Mouse (Mus musculus): ENCODE measurements around the gene Cnp. TPM values are rescaled to one million over a fixed set of nuclear protein-coding genes. Genes with fewer than 3 reads are reported as not detected.
A peak's percentile ranks its signal among the peaks of the same experiment; 100 is the strongest.
"Not testable (repeated sequence)": the region's sequence is repeated elsewhere in the genome, so short reads cannot be mapped to it uniquely, and the experiment has no call there.

The Cnp gene
- polyA plus RNA-seq, 1 experiment from 2014 or later = 19.4 TPM

- H3K27me3 ChIP-seq = no peaks in the 10 kb centered on the region
- 88% methylated on average over 5 of the region's 5 CpGs for WGBS
- no peaks in the 10 kb centered on the region for H3K36me3 ChIP-seq (replicated peaks)
- H3K27ac ChIP-seq = no peak overlapping the region
- no peak for ATAC-seq (ENCODE audit: low FRiP score)
- no peaks in the 10 kb centered on the region for H3K9me3 ChIP-seq
- no peak overlapping the region for H3K9ac ChIP-seq
- H3K4me2 ChIP-seq = no peak overlapping the region
- peaks cover 21% of the 10 kb centered on the region for H3K4me1 ChIP-seq
- H3K4me3 ChIP-seq (replicated peaks) = no peak overlapping the region
These were observed 41.6 kb downstream of the Cnp start for GRCm38 (mm10) chr11:100616332-100616731.

DNA sequence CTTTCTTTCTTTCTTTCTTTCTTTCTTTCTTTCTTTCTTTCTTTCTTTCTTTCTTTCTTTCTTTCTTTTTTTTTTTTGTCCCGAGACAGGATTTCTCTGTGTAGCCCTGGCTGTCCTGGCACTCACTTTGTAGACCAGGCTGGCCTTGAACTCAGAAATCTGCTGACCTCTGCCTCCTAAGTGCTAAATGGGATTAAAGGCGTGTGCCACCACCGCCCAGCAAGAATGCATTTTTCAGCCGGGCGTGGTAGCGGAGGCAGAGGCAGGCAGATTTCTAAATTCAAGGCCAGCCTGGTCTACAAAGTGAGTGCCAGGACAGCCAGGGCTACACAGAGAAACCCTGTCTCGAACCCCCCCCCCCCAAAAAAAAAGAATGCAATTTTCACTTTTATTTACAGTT lies 42.1 kb downstream of the Cnp start:
- not testable (repeated sequence) for H3K27me3 ChIP-seq; H3K4me2 ChIP-seq; H3K9me3 ChIP-seq; H3K9ac ChIP-seq; H3K27ac ChIP-seq; H3K4me3 ChIP-seq (replicated peaks); H3K36me3 ChIP-seq (replicated peaks); ATAC-seq (ENCODE audit: low FRiP score)
- peaks cover 21% of the 10 kb centered on the region for H3K4me1 ChIP-seq
- WGBS = 96% methylated on average over 7 of the region's 7 CpGs

DNA sequence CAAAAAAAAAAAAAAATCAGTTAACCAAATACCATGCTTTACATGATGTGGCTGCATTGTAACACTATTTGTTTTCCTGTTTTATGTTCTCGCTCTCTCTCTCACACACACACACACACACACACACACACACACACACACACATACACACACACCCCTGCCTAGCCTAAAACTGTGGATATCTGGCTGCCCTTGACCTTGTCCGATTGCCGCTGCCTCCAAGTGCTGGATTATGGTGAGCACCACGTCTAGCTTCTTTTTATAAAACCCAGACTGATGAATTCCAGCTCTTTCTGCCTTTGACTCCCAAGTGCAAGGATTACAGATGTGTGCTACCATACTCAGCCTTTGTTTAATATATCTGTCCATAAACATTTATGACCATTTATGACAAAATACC lies 42.8 kb downstream of the Cnp start:
- H3K27ac ChIP-seq = no peak overlapping the region
- H3K4me1 ChIP-seq = peaks cover 21% of the 10 kb centered on the region
- 90% methylated on average over 4 of the region's 4 CpGs for WGBS
- H3K9ac ChIP-seq = 0 out of 2 replicates have a peak overlapping the region, but pooled peaks have one; percentile 93
- H3K36me3 ChIP-seq (replicated peaks) = no peaks in the 10 kb centered on the region
- 0 out of 2 replicates have a peak overlapping the region, but pooled peaks have one; percentile 7 for H3K4me3 ChIP-seq (replicated peaks)
- ATAC-seq (ENCODE audit: low FRiP score) = no peak
- H3K27me3 ChIP-seq = no peaks in the 10 kb centered on the region
- no peaks in the 10 kb centered on the region for H3K9me3 ChIP-seq
- H3K4me2 ChIP-seq = peak overlapping the region; percentile 78; the same call in 1 of the 2 replicates

DNA sequence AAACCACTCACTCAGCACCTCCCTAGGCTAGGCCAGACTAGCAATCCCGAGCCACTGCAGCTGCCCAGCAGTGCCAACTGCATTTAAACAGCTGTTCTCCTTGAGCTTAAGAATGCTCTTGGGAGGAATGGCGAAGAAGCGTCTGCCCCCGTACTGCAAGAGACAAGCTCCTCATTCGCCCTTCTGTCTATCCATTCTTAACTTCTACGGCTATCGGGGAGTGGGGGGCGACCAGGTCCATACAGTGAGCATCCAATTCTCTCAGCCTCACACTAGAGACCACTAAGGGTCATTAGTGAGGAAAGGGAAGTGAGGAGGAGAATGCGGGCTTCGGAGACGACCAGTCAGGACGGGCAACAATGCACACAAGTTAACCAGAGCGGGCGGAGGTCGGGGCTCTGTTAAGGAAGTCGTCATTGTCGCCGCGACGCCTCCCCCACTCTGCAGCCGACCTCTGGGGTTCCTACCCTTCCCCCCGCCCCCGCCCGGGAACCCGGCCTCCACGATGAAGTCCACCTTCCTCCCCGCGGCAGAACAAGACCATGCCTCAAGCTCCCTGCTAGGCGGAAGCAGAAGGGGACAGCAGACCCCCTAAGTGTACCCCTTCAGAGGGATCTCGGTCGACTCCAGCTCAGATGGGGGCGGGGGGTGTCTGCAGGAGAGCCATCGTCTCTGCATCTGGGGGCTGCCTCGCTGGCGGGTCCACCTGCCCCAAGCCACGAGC lies 44.2 kb downstream of the Cnp start, which contains the start of gene Nkiras2:
Nkiras2 (plus strand) TSS at position 484 of the 724 bp plus-strand sequence.
- peak within 1 kb of the TSS; percentile 94 for H3K4me3 ChIP-seq (replicated peaks)
- H3K4me1 ChIP-seq = peaks cover 30% of the 10 kb centered on the region
- H3K36me3 ChIP-seq (replicated peaks) = no peaks in the 10 kb centered on the region
- H3K4me2 ChIP-seq = peak within 1 kb of the TSS; percentile 78
- H3K27me3 ChIP-seq = no peaks in the 10 kb centered on the region
- no peaks in the 10 kb centered on the region for H3K9me3 ChIP-seq
- peak within 1 kb of the TSS; percentile 92 for H3K27ac ChIP-seq
- H3K9ac ChIP-seq = peak within 1 kb of the TSS; percentile 93
- 0% methylated on average over 36 of the region's 36 CpGs for WGBS
- peak; percentile 61 for ATAC-seq (ENCODE audit: low FRiP score)

GRCm38 (mm10) chr11:100619485-100619975 lies 44.8 kb downstream of the Cnp start:
- peaks cover 36% of the 10 kb centered on the region for H3K4me1 ChIP-seq
- H3K36me3 ChIP-seq (replicated peaks) = no peaks in the 10 kb centered on the region; the same call in 1 of the 2 replicates
- ATAC-seq (ENCODE audit: low FRiP score) = peak; percentile 96
- peak overlapping the region; percentile 93 for H3K9ac ChIP-seq
- under 1% methylated on average over 38 of the region's 40 CpGs for WGBS
- peak overlapping the region; percentile 92 for H3K27ac ChIP-seq
- H3K9me3 ChIP-seq = no peaks in the 10 kb centered on the region
- peak overlapping the region; percentile 94 for H3K4me3 ChIP-seq (replicated peaks)
- no peaks in the 10 kb centered on the region for H3K27me3 ChIP-seq
- peak overlapping the region; percentile 78 for H3K4me2 ChIP-seq

- Histone ChIP-seq H3K9me3 (no peaks in the 10 kb centered on the region), H3K27ac (peak within 1 kb of the TSS; percentile 92), H3K4me2 (peak within 1 kb of the TSS; percentile 78), H3K4me1 (peaks cover 37% of the 10 kb centered on the region), H3K9ac (peak within 1 kb of the TSS; percentile 93), H3K4me3 (replicated peaks) (peak within 1 kb of the TSS; percentile 94), H3K27me3 (no peaks in the 10 kb centered on the region), H3K36me3 (replicated peaks) (peaks cover 4% of the 10 kb centered on the region)
- 4% methylated on average over 11 of the region's 11 CpGs for WGBS
- no peak for ATAC-seq (ENCODE audit: low FRiP score)
These were observed 45.3 kb downstream of the Cnp start, which contains the start of gene Dnajc7 for GRCm38 (mm10) chr11:100619982-100620381. Gene Dnajc7 (minus strand): TSS chr11:100620168.

DNA sequence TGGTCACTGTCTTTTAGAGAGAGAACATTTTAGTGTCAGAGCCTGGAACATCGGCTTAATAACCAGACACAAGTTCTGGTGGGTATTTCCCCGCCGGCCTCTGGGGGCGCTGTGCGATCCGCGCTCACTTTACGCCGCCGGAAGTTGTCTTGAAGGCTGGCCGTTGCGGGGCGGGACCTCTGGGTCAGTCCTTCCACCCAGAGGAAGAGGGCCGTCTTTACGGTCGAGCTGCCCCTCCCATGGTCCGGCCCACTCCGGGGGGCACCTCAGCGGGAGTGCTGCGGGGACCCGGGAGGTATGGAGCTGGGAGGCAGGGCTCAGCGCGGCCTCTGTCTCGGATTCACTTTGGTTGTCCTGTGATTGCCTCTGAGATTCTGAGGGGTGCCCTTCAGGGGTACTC lies 48.0 kb downstream of the Cnp start:
- Histone ChIP-seq H3K9me3 (no peaks in the 10 kb centered on the region), H3K4me3 (replicated peaks) (peak overlapping the region; percentile 70), H3K4me2 (peak overlapping the region; percentile 72), H3K9ac (peak overlapping the region; percentile 80), H3K27ac (peak overlapping the region; percentile 72), H3K36me3 (replicated peaks) (peaks cover 30% of the 10 kb centered on the region), H3K4me1 (peaks cover 33% of the 10 kb centered on the region), H3K27me3 (no peaks in the 10 kb centered on the region)
- ATAC-seq (ENCODE audit: low FRiP score) = peak; percentile 70
- WGBS = under 1% methylated on average over 24 of the region's 24 CpGs

- H3K36me3 ChIP-seq (replicated peaks) = peaks cover 30% of the 10 kb centered on the region
- H3K27me3 ChIP-seq = no peaks in the 10 kb centered on the region
- WGBS = 58% methylated on average over 5 of the region's 5 CpGs
- no peak for ATAC-seq (ENCODE audit: low FRiP score)
- no peaks in the 10 kb centered on the region for H3K9me3 ChIP-seq
- H3K4me3 ChIP-seq (replicated peaks) = peak overlapping the region; percentile 70
- H3K4me1 ChIP-seq = peaks cover 31% of the 10 kb centered on the region
- H3K4me2 ChIP-seq = peak overlapping the region; percentile 72
- peak overlapping the region; percentile 80 for H3K9ac ChIP-seq
- H3K27ac ChIP-seq = no peak overlapping the region
These were observed 49.2 kb downstream of the Cnp start for GRCm38 (mm10) chr11:100623867-100624266.

DNA sequence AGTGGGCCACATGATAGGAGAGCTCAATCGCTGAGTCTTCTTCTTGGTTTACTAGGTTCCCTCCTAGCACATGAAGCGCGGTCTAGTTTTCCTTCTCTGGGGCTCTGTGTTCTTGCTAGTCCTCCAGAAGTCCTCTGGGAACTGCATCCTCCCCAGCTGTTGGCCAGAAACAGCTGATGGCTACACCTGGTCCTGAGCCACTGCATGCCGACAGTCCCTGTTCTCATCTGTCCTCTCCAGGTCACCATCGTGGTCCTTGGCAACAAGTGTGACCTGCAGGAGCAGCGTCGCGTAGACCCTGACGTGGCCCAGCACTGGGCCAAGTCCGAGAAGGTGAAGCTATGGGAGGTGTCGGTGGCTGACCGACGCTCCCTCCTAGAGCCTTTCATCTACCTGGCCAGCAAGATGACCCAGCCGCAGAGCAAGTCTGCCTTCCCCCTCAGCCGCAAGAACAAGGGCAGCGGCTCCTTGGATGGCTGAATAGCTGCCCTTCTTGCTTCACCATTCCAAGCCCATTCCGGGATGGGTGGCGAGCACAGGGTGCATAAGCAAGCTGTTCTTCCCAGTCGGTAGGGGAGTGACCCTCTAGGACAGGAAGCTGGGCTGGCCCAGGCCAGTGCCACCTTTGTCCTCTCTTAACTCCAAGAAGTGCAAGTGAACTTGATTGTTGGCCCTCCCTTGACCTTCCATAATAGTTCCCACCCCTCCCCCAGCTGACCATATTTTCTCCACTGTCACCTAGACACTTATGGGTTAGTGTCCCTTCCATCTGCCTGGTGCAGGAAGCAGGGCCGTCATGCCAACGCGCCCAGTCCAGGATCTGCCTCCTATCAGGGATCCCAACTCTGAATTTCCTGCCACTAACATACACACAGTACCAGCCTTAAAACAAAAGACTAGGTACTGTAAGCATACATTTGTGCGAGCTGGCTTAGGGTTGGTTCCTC lies 51.3 kb downstream of the Cnp start:
- no peaks in the 10 kb centered on the region for H3K27me3 ChIP-seq
- peaks cover 30% of the 10 kb centered on the region for H3K36me3 ChIP-seq (replicated peaks)
- WGBS = 92% methylated on average over 23 of the region's 23 CpGs
- no peak overlapping the region for H3K9ac ChIP-seq
- no peak overlapping the region for H3K4me2 ChIP-seq
- ATAC-seq (ENCODE audit: low FRiP score) = no peak
- H3K9me3 ChIP-seq = no peaks in the 10 kb centered on the region
- H3K4me1 ChIP-seq = peaks cover 29% of the 10 kb centered on the region
- H3K27ac ChIP-seq = no peak overlapping the region
- H3K4me3 ChIP-seq (replicated peaks) = no peak overlapping the region

GRCm38 (mm10) chr11:100626701-100627195 lies 52.0 kb downstream of the Cnp start:
- no peak overlapping the region for H3K4me2 ChIP-seq
- H3K4me3 ChIP-seq (replicated peaks) = no peak overlapping the region
- no peak overlapping the region for H3K27ac ChIP-seq
- no peaks in the 10 kb centered on the region for H3K27me3 ChIP-seq
- H3K36me3 ChIP-seq (replicated peaks) = peaks cover 30% of the 10 kb centered on the region
- H3K9me3 ChIP-seq = no peaks in the 10 kb centered on the region
- H3K4me1 ChIP-seq = peaks cover 29% of the 10 kb centered on the region
- no peak for ATAC-seq (ENCODE audit: low FRiP score)
- no peak overlapping the region for H3K9ac ChIP-seq
- WGBS = 26% methylated on average over 9 of the region's 9 CpGs

GRCm38 (mm10) chr11:100628056-100628455 lies 53.4 kb downstream of the Cnp start:
- Histone ChIP-seq H3K27ac (no peak overlapping the region), H3K9ac (no peak overlapping the region), H3K36me3 (replicated peaks) (peaks cover 30% of the 10 kb centered on the region), H3K4me1 (peaks cover 29% of the 10 kb centered on the region), H3K4me2 (no peak overlapping the region), H3K4me3 (replicated peaks) (no peak overlapping the region), H3K27me3 (no peaks in the 10 kb centered on the region), H3K9me3 (no peaks in the 10 kb centered on the region)
- WGBS = 93% methylated on average over 5 of the region's 5 CpGs
- no peak for ATAC-seq (ENCODE audit: low FRiP score)

GRCm38 (mm10) chr11:100628862-100629352 lies 54.2 kb downstream of the Cnp start:
- Histone ChIP-seq H3K9ac (no peak overlapping the region), H3K27ac (no peak overlapping the region; the same call in 1 of the 2 replicates), H3K4me2 (no peak overlapping the region), H3K4me3 (replicated peaks) (no peak overlapping the region), H3K27me3 (no peaks in the 10 kb centered on the region), H3K9me3 (no peaks in the 10 kb centered on the region), H3K4me1 (peaks cover 21% of the 10 kb centered on the region), H3K36me3 (replicated peaks) (peaks cover 30% of the 10 kb centered on the region)
- 63% methylated on average over 13 of the region's 13 CpGs for WGBS
- no peak for ATAC-seq (ENCODE audit: low FRiP score)

Data from forebrain, embryonic 12.5 days (tissue).